Mouse (Mus musculus): ENCODE results near the gene Osbpl2.

GRCm38 (mm10) chr2:180086637-180087027, 32.5 kb upstream of the Osbpl2 start:
- TF ChIP-seq CTCF (IDR thresholded peaks at IDR 0.05; ENCODE audit: insufficient read depth, low read length) (no peak), POLR2A (IDR thresholded peaks at IDR 0.05; ENCODE audit: borderline replicate concordance, extremely low read depth, low read depth, low read length) (no peak)
